Mouse (Mus musculus) brain, adult 2 months (tissue): ENCODE results near the gene Srsf3.
A peak's percentile ranks its signal among the peaks of the same experiment; 100 is the strongest.
"Not testable (repeated sequence)": the region's sequence is repeated elsewhere in the genome, so short reads cannot be mapped to it uniquely, and the experiment has no call there.

Source experiments
- DNase-seq: peaks from one replicate; pipeline ENCODE4 v3.0.0; 2011; ENCODE audit warnings: low read depth, low spot score

The Srsf3 gene

DNA sequence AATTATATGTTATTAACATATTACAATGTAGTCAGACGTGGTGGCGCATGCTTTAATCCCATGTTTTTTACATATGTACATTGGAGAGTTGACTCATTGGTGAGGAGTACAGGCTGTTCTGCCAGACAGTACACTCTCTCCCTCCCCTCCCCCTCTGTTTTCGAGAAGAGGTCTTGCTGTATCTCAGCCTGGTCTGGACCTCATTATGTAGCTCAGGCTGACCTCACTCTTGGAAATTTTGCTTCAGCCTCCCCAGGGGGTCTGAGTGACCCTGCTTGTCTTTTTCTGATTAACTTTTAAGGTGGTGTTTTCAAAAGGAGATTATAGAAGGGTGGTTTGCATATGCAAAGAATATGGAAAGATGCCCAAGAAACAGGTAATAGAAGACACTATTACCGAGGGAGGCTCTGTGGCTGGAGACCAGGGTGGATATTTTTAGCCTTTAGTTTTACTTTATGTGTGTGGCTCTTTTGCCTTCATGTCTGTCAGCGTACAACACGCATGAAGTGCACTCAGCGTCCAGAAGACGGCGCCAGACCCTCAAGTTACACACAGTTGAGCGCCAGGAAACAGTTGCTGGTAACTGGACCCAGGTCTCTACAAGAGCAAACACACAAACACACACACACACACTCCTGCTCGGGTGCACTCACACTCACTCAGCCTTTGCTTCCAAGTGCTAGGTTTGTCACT, 14.0 kb upstream of the Srsf3 start:
- DNase-seq, result no peak

DNA sequence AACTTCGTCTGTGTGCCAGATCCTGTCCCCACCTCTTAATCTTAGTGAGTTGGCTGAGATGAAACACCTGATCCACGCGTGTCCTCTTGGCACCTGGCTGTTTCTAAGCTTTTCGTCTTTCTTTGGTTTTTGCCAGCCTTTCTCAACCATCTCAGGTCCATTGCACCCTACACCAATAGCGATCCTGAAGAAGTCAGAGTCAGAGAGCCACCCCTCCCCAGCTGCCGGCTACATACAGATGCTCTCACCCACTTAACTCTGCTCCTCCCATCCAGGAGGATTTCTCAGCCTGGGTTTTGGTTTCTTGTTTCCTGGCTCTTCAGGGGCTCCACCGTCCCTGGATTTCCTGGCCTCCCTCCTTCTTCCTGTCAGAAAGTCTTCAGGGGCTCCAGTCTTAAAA, 13.0 kb upstream of the Srsf3 start:
- no peak for DNase-seq

DNA sequence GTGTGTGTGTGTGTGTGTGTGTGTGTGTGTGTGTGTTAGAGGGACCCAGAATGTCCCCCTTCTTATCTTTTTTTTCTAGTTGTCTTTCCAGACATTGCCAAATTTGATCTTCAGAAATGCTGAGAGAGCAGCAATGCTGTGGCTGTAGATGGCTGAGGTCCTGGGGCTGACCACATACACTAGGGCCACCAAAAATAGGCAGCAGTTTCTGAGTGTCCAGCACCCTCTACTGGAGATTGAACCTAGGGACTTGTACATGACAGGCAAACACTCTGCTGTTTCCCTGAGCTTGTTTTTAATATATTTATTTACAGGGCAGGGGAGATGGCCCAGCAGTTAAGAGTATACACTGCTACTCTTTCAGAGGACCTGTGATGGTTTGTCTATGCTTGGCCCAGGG, 12.0 kb upstream of the Srsf3 start:
- no peak for DNase-seq

DNA sequence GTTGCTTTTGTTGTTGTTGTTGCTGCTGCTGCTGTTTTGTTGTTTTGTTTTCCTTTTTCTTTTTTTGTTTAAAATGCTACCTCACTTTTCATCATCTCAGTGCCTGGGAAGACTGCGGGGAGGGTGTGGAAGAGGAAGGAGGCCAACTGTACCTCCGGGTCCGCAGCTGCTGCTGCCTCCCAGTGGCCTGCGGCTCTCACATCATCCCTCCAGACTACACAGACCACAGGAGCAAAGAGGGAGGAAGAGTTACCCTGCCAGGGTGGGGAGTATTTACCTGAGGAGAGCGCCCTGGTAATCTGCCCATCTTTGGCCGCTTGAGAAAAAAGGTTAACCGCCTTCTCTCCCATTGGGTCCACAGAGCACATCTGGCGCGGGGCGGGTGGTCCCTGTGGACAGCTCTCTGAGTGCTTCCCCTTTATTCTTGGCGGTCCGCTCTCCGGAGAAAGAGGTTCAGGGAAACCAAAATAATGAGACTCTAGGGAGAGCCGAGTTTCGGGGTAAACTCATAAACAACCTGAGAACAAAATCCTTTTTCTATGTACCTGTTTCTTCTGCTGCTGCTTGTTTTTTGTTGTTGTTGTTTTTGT, 10.1 kb upstream of the Srsf3 start:
- peak; percentile 45 for DNase-seq

DNA sequence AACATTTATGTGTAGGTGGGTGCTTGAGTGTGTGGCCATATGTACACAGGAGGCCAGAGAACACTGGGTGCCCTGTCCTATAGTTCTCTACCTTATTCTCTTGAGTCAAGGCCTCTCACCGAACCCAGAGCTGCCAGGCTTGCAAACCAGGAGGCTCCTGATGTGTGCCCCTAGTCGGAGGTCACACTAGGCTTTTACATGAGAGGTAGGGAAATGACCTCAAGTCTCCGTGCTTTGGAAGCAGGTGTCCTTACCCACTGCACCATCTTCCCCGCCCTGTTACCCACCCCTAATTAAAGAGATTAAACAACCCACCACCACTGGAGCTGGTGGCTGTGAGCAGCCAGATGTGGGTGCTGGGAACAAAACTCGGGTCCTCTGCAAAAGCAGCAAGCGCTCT, 9.1 kb upstream of the Srsf3 start:
- DNase-seq, result no peak

DNA sequence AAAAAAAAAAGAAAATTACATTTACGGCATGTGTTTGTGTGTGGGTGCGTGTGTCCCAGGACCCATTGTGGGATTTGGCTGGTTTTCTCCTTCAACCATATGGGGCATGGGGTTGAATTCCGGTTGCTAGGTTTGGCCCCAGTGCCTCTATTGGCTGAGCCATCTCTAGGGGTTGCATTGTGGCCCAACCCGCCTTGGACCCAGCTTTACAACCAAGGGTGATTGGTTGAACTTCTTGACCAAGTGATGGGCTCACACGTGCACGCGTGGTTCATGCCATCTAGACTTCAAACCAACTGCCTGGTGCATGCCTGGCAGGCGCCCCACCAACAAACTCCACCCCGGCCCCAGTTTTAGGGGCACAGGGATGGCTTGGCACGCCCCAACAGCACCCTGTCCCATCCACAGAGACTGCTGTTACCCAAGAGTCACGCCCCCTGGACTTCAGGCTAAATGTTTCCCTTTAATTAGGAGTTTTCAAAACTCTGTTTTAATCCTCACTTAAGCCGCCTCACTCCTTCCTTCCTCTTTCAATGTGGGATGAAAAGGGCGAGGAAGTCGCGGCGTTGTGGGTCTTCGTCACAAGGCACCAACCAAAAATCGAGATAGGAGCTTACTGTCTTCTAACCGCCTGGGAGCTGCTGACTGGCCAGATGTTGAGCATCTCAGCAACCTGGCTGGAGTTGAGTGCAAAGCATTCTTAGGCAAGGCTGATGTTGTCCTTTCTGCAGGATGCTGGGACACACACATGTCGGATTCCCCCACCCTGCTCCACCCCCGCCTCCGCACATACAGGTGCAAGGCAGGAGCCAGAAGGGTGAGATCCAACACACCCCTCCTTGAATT, 8.2 kb upstream of the Srsf3 start:
- DNase-seq, result no peak

DNA sequence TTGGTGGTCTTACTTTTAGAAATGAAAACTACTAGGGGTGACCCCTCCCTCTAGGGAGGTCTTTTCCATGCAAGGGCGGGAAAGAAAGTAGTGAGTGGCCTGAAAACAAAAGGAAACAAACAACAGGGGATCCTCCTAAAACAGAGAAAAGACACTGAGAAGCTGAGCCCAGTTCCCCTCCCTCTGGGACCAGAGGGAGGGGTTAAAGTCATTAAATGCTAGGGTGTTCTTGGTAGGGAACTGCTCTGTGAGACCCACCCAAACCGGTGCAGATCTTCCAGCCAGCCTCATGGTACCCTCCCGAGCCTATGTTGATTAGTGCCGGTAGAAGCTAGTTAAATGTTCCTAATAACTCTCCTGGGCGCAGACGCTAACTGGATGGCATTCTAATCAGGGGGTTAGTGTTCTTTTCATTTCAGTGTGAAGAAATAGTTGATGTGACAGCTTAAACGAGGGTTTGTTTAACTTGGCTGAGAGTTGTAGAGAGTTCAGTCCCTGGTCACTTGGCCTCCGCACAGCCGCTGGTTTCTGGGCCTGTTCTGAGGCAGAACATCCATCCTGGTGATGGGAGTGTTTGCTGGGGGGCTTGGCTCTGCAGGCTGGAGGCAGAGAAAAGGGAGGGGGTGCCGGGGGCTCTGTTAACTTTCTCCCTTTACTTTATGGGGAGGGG, 7.4 kb upstream of the Srsf3 start:
- DNase-seq, result no peak

DNA sequence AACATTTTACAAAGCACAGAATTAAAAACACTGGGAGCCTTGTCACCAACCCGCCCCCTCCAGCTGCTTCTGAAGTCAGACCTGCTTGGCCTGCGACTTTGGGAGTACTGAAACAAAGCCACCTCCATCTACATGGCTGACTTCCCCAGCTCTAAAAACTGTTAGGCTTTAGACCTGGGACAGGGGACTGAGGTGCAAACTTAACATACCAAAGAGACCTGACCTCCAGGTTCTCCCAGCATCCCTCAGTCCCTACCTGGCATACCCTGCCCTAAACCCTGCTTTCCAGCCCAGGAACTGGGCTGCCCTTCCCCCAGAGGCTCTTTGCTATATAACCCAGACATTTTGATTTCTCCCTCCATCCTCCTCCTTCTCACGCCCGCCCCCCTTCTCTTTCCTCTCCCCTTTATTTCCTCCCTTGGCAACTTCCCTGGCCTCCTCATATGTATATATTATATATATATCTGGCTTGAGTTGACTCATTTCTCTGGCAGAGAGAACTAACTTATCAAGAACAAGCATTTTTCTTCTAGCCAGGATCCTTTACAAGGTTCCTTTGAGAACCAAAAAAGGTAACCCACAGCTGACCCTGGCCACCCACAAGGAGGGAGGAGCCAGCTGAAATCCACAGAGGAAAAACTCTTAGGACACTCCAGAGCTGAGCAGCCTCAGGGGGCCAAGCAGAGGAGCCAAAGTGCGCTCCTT, 5.6 kb upstream of the Srsf3 start:
- DNase-seq, result peak; percentile 67

DNA sequence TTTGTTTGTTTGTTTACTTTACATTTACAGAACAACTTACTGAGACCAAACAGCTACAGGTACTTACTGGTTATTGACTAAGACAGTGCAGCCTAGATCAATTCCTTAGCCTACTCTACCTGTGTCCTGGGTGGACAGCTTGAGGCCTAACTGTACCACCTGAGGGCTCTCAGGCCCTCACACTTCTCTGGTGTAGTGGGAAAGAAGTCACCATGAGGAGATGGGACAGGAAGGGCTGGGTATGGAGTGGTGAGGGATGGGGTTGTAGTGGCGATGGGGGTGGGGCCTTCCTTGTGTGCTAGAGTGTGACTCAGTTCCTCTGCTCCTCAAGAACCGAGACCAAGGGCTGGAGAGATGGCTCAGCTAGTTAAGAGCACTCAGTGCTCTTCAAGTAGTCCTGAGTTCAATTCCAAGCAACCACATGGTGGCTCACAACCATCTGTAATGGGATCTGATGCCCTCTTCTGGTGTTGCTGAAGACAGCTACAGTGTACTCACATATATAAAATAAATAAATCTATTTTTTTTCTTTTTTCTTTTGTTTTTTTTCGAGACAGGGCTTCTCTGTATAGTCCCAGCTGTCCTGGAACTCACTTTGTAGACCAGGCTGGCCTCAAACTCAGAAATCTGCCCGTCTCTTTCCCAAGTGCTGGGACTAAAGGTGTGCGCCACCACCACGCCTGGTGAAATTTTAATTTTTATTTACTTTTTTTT, 1.9 kb upstream of the Srsf3 start:
- no peak for DNase-seq

DNA sequence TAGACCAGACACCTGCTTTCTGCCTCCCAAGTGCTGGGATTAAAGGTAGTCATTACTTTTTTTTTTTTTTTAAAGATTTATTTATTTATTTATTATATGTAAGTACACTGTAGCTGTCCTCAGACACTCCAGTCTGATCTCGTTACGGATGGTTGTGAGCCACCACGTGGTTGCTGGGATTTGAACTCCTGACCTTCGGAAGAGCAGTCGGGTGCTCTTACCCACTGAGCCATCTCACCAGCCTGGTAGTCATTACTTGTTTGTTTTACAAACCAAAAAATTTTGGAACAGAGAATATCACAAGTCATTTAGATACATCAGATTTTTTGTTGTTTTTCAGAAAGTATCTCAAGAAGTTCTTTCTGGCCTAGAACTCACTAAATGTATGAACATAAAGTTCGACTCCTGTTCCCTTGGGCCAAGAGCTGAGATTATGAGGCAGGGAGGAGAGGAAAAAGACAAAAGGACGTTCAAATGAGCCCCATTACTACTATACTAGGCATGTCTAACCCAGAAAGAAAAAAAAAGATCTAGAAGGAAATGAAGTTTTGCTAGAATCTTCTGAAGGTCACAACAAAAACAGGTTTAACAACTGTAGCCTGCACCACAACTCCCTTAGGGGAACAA, 1.2 kb upstream of the Srsf3 start:
- DNase-seq, result not testable (repeated sequence)

DNA sequence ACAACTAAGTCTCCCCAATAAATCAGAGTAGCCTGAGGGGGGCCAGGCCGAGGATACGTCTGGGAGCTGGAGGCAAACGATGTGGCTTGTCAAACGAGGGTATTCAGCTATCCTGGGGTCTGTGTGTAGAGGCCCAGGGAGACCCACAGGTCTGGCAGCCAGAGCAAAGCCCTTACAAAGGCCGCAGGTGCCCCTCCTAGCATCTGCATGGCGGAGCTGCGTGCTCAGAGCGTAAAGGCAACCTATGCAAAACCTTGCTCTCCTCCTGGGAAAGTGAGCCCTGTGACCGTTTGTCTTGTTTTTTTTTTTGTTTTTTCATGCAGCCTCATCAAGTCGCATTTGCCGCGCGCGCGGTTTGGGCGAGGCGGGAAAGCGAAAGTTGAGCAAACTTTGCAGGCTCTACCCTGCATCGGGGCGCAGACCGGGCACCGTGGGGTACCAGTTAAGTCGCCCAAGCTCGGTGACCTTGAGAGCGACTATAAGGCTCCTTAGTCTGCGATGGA, 606 bp upstream of the Srsf3 start:
- no peak for DNase-seq

DNA sequence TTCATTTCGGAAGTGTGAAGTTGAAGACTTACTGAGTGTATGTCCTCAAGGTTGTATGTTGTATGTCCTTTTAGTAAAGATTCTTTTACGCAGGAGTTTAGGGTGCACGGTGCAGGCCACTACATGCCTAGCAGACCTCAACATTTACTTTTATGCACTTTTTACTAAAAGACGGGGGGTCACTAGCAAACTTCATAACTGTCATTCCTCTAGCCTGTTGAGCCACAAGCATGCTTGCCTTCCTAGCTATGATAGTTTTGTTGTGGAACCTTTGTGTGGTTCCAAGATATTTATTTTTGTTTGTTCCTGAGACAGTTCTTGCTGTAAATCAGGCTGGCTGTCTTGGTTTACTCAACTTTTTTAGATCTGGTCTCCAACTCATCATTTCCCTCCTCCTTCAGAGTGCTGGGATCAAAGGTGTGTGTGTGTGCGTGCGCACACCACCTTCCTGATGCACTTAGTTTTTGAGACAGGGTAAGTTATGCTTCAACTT, 1.2 kb downstream of the Srsf3 start:
- no peak for DNase-seq

DNA sequence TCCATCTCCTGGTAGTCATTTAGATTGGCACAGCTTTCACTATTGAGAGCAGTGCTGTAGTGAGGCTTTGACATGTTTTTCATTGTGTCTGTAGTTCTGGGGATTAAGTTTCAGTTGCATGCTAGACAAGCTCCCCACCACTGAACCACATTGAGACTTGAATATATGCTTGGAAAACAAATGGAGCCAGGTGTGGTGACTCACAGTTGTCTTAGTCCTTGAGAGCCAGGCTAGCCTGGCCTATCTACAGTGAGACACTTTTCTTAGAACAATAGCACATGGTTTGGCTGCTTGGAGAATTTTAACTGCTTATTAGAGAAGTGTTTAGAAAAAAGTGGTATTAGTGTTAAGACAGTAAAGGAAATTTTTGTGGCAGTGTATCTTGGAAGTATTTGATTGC, 1.8 kb downstream of the Srsf3 start:
- peak; percentile 60 for DNase-seq

DNA sequence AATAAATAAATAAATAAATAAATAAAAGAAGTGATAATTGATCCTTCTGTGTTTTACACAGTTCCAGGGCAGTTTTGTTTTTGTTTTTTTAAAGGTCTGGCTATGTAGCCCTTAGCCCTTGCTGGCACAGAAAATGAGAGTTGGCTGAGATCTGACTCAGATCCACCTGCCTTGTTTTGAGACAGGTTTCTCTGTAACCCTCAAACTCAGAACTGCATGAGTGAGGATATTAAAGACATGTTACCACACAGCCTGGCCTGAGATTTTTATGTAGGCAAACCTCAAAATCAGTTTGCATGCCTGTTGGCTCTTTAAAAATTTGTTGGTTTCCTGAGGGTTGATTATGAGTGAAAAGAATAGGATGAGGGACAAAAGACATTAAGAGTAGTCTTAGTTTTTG, 3.1 kb downstream of the Srsf3 start:
- DNase-seq, result peak; percentile 62

DNA sequence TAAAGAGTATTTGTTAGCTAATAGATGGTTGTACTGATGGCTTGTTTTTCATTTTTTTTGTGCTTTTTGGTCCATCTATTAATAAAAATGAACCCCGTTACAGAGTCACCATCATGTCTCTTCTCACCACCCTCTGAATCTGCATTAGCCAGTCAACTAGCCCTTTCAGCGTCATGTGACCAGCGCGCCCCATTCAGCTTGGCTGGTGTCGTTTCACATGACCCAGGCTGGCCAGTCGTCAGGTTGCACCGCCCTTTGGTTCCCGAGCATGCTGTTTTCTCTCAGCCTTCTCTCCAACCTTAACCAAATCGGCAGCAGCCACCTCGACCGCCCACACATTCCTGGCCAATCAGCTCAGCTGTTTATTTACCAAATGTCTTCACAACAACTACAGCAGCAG, 6.9 kb downstream of the Srsf3 start:
- DNase-seq, result peak; percentile 49

DNA sequence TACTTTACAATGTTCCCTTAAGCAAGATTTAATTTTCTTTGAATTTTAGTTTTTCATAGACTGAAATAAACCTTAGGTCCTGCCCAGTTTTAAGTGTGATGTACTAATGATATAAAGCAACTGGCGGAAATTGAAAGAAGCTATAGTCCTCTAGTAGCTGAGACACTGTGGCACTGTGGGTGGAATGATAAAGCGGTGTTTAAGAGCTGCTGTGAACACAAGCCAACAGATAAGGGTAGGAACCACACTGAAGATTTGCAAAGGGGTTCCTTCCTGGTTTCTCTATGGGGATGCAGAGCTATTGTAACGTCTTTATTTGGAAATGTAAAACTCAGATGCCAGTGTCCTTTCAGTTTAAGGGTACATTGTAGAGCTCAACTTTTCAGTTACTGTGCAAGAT, 9.2 kb downstream of the Srsf3 start:
- DNase-seq, result not testable (repeated sequence)

DNA sequence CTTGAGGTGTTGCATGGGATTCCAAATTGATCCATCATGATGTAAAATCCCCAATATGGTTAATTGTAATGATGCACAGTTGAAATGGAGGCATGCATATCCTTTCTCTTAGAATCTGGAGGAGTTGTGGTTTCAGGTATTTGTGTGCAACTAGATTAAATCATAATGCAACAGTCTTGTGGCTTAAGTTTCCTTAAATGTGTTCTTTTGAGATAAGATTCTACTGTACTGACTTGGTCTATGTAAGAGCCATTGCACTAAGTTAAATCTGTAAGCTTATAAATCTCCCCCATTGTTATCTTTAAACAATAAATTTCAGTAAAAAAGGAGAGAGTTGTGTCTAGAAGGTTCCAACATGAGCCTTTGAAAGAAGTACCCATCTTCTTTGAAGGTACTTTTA, 10.1 kb downstream of the Srsf3 start:
- DNase-seq, result no peak

DNA sequence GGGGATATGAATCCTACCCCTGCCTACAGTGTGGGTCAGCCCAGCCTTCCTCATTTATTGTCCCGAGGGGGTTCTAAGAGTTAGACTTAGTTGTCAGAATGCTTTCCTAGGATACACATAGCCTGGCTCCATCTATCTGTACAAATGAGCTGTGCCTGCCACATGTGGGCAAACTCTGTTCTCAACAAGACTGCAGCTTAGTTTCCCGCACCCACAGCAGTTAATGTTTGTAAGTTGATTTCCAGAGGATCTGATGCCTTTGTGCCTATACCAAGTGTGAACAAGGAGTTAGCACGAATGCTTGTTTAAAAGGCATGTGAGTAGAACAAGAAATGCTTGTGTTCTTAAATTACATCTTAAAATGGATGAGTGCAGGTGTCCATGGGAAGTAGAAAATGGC, 11.2 kb downstream of the Srsf3 start:
- no peak for DNase-seq

DNA sequence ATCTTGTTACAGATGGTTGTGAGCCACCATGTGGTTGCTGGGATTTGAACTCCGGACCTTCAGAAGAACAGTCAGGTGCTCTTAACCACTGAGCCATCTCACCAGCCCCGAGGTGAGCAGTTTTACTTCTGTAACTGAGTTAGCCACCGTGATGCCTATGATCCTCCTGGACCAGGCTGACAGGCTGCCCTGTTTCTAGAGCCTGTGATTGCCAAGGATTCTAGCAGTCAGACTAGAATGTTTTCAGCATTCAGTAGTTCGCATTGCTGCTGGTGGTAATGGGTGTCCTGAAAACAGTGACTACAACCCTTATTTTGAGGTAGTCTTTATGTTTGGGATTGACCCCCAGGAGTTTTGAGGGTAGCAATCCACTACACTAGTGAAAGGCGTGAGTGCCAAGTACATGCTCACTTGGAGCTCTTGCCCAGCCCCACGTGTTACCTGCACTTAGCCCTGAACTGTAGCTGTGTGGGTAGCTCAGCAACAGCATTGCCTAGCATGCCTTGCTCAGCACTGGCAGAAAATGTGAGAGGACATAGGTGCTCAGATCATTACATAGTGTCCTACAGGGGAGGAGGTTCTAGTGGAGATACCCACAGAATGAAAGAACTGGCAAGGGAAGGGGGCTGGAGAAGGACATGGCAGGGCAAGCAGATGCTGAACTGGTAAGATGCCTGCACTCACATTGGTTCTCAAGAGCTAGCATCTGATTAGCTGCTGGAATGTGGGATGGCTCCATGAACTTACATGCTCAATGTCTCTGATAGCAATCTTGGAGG, 11.9 kb downstream of the Srsf3 start:
- no peak for DNase-seq
